Mouse (Mus musculus) adrenal gland, adult 8-10 months (tissue): ENCODE results near the gene Kcnj9. TPM values are rescaled to one million over a fixed set of nuclear protein-coding genes. Genes with fewer than 3 reads are reported as not detected.

Source experiments
- DNase-seq: peaks from one replicate; pipeline ENCODE4 v3.0.0; 2022
- total RNA-seq, 4 experiments: library from RNA; stranded (reverse); gene quantifications; 2 replicates each; pipeline ENCODE4 v1.2.4; 2022

Kcnj9 gene
- total RNA-seq, 4 experiments from 2014 or later = 0.10 to 0.95 (median 0.48) TPM

DNA sequence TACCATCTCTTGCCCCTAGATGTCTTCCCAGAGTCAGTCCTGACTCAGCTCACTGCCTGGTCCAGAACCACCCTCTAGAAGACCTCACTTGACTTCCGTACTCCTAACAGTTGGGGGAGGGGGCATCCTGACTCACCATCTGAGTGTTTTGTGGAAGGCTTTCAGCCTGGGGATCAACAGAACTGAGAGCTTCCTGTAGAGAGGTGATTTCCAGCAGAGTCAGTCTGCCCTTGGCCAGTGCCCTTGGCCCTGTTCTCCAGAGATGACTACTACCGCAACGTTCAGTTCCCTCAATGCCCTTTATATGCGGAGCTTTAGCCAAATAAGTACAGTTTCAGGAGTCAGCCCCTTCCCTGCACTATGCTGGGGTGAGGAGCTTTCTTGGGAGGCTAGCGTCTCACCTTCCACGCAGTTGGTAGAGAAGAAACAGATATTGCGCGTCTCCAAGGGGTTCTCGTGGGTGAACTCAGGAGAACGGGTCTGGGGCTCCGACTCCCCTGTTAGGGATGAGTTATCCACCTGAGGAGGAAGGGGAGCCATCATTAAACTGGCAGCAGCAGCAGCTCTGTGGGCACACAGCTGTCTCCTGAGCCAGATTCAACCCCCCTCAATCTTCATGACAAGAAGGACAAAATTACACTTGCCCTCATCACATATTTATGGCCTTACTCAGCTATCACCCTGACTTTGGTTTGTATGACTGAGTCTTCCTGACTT, 40.1 kb downstream of the Kcnj9 start:
- DNase-seq = peak; percentile 75

DNA sequence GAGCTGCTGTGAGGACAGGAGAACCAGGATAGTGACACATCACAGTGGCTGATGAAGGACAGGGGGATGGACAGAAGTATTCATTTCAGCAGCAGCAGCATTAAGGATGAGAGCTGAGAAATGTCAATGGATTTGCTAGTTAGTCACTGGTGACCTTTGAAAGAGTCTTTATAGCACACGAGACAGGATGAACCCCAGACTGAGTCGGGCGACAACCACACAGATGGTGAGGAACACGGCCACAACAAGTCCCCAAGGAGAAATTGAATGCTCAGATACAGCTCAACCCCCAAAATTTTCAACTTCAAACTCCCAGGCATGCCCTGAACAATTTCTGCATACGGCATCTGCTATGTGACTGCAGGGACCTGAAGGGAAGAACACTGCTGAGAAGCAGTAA, 42.4 kb downstream of the Kcnj9 start:
- DNase-seq = no peak

DNA sequence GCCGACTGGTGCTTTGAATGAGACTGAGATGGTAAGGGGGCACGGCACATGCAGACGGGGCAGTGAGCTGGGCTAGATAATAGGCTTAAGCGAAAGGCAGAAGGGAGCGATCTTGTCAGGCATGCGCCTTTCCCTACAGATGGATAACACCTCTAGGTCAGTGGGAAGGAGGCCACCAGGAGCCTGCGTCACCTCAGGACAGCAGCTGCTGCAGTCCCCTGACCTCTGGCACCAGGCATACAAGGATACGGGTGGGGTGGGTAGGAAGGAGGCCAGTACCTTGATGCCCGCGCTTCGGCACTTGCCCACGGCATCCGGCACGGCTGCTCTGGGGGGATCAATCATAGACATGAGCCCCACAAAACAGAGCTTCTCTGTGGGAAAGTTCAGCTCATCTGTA, 44.9 kb downstream of the Kcnj9 start:
- DNase-seq = no peak

DNA sequence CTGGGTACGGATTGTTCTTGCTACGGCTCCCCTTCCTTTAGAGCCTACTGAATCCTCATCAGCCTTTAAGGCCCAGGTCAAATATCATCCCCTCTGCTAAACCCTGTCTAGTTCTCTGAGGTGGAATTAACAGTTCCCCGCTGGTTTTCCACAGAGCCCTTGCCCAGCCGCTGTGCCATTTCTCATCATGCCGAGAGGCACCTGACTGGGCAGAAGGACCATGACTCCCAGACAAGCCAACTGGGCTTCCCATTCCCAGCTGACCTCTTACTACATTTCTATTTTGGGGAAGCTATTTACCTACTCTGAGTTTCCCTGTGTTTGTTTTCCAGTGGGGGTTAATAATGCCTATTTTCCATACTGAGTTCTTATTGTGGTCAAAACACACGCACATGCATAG, 46.0 kb downstream of the Kcnj9 start:
- no peak for DNase-seq

DNA sequence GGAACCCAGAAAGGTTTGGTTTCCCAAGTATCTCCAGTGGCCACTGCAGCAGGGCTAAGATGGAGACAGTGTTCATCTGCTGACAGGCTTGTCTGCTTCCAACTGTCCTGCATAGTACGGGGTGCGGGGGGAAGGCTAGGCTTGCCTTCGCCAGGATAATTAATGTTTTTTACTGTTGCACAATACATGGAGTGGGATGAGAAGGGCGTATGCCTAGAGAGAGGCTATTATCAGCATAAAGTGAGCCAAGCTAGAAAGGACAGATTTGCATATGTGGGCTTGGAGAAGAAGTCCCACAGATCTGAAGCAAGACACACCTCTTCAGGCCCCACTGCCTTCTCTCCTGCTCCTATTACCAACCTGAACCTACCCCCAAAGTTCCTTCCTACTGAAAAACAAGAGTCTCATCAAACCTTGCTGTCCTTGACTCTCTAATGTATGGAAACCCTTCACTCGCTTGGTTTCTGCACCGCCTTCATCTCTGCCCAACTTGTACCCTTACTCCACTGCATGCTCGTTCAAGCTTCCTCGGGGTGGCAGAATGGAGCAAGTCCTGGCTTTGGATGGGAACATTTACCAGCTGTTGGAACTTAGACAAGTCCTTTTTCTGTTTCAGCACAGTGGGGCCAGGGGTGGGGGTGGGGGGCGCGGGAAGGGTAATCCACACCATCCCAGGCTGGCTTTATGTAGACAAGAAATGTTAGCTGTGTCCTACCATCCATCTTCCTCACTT, 47.4 kb downstream of the Kcnj9 start:
- DNase-seq = peak; percentile 62

DNA sequence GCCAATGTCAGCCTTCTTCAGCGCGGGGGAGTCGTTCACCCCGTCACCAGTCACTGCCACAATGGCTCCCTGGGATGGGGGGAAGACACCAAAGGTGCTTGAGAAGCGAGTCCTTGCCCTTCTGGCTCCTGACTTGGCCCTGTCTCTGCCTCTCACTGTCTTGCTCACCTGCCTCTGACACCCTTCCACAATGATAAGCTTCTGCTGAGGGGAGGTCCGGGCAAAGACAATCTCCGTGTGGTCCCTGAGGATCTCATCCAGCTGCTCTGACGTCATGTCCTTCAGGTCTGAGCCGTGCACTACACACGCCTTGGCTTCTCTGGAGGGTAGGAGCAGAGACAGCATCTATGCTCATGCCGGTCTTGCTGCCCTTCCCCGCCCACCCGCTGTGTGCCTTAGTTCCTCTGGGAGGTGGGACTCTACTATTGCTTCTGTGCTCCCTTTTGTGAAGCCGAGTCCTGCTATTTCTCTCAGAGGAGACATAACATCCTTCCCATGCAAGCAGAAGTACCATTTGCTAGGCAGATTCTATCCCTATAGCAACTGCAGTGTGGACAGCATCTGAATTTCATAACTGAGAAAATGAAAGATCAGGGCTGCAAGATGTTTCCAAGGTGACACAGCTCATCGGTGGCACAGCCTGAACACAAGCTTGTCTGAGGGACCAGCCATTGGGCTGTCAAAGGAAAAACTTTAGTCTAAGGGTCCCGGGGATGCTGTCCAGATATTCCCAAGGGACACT, 49.2 kb downstream of the Kcnj9 start:
- no peak for DNase-seq

DNA sequence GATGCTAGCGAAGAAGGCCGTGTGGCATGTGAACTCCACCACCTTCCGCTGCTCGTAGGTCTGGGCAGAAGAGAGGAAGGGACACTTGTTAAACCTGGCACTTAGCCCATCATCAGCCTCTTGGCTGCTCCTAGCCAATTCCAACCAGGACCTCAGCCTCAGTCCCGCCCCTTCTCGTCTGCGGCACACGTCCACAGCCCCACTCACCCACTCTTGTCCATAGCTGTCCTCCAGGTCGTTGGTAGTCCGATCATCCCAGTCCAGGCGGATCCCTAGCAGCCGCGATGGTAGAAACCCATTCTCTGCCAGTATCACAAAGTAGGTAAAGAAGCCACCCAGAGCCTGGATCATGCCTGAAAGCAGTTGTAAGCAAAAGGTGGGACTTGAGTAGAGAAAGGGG, 50.8 kb downstream of the Kcnj9 start:
- DNase-seq = no peak

DNA sequence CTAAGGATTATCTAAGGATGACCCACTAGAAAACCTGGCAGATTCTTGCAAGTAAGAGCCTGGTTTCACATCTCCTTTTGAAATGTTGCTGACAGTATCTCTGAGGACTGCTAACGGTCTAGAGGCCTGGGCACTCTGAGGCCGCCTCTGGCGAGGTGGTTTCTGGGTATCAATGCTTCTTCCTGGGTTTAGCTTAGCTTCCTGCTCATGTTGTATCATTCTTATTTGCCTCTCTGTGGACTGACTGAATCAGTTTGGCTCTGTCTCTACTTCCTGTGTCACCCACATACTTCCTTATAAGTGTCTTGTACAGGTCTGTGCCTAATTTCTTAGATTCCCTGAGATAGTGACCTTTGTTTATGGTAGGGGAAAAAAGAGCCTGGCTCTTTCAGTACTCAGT, 51.9 kb downstream of the Kcnj9 start:
- DNase-seq = no peak

DNA sequence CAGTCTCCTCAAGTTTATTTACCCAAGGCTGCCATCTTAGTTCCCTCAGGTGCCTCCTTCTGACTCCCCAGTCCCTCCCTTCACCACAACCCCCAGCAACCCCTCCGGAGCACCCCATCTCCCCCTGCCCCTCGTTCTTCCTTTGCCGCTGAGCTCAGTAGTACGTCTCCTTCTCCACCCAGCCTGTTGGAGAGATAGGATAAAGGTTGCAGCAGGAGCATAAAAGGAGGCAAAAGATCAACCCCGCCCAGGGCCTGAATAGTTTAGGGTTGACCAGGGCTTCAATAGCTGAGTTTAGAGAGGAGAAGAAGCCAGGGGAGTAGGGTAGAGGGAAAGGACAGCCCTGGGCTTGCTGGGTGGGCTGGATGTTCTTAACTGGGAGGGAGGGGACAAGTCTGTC, 54.6 kb downstream of the Kcnj9 start:
- DNase-seq = no peak

DNA sequence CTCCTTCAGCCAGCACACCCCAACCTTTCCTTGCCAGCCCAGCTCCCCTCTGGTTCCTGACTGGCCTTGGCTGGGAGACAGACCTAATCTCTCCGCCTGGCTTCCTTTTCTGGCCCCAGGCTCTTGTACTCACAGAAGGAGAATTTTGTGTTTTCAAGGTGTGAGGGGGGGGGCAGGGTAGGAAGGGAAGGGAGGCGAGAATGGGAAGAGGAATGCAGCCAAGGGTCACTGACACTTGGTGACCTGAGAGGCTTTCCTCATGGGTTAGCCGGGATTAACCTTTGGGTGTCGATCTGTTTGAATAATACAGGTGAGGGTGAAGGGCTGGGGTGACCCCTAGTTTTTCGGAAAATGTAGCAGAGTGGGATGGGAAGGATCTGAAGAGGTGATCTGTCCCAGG, 55.0 kb downstream of the Kcnj9 start:
- DNase-seq = no peak

DNA sequence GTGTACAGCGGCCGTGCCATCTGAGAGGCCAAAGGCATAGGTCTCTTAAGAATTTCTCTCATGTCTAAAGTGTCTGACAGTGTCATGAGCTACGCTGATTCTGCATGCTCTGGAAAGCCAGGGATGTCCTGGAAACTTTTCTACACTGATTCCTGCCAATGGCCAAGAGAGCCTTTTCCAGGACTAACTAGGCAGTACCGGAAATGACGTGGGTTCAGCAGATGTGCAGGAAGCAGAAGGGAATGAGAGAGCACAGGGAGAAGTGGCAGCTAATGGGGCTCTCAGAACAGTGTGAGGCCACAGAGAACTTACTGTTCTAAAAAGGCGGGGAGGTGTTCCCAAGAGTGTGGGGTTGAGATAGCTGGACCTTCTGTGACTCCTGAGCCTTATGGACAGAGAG, 55.7 kb downstream of the Kcnj9 start:
- DNase-seq = no peak

DNA sequence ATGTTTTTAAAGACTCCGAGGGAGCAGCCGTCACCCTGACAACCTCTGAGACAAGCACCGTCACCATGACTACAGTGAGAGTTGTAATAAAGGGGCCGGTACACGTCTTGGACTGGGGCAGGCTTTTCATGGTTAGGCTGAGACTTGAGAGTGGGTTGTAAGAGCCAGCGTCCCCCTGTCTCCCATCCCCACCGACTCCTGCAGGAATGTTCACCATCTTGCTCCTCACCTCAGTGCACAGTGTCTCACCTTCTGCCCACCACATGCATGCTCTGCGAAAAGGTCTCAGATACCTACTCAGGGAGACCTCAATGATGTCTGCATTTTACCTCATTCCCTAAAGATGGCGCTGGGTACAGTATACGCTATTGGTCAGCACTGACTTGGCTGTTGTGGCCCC, 57.4 kb downstream of the Kcnj9 start:
- no peak for DNase-seq

DNA sequence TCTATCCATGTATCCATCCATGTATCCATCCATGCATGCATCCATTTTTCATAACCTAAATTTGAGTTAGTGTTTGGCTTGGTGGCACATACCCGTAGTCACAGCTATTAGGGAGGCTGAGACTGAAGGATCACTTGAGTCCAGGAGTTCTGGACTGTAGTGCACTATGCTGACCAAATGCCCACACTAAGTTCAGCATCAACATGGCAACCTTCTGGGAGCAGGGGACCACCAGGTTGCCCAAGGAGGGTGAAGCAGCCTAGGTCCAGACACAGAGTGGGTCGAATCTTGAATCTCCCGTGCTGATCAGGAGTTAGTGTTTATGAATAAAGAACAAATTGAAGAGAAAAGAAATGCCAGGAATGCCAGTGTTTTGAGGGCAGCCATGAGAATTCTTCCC, 57.9 kb downstream of the Kcnj9 start:
- DNase-seq = no peak

Other genes with a start within 250 kb of the Kcnj9 start
- gene Copa, start 246.8 kb downstream of the Kcnj9 start, total RNA-seq = 100 to 1,000 TPM; 180 to 214 (median 195) TPM
- 100 to 1,000 TPM; 110 to 135 (median 124) TPM for gene Ncstn, start 246.5 kb downstream of the Kcnj9 start, total RNA-seq
- 100 to 1,000 TPM in 3 of 4 experiments, 10 to 100 TPM in 1; 99.8 to 153 (median 120) TPM for gene Pex19, start 202.6 kb downstream of the Kcnj9 start, total RNA-seq
- 100 to 1,000 TPM; 141 to 189 (median 156) TPM for gene Dcaf8, start 181.2 kb downstream of the Kcnj9 start, total RNA-seq
- gene Pea15a, start 122.5 kb downstream of the Kcnj9 start, total RNA-seq = 10 to 100 TPM; 48.4 to 89.7 (median 63.1) TPM
- gene Casq1, start 109.5 kb downstream of the Kcnj9 start, total RNA-seq = under 1 TPM in 3 of 4 experiments, not detected in 1; 0.21 to 0.30 (median 0.29) TPM
- 1 to 10 TPM in 2 of 4 experiments, under 1 TPM in 2; 0.12 to 1.1 (median 0.76) TPM for gene Atp1a4, start 70.9 kb downstream of the Kcnj9 start, total RNA-seq
- 10 to 100 TPM; 32.7 to 37.0 (median 35.8) TPM for gene Igsf8, start 67.7 kb downstream of the Kcnj9 start, total RNA-seq
- 100 to 1,000 TPM in 1 of 4 experiments, 10 to 100 TPM in 3; 34.9 to 107 (median 92.5) TPM for gene Atp1a2, start 31.3 kb downstream of the Kcnj9 start, total RNA-seq
- gene Kcnj10, start 11.9 kb upstream of the Kcnj9 start, total RNA-seq = 1 to 10 TPM; 1.0 to 2.6 (median 1.7) TPM
- gene Pigm, start 47.2 kb upstream of the Kcnj9 start, total RNA-seq = 10 to 100 TPM; 11.1 to 13.2 (median 11.8) TPM
- gene Slamf9, start 146.0 kb upstream of the Kcnj9 start, total RNA-seq = 10 to 100 TPM in 1 of 4 experiments, 1 to 10 TPM in 3; 5.2 to 11.3 (median 6.2) TPM
- gene Igsf9, start 152.5 kb upstream of the Kcnj9 start, total RNA-seq = 1 to 10 TPM; 1.5 to 6.6 (median 3.6) TPM
- gene Tagln2, start 170.7 kb upstream of the Kcnj9 start, total RNA-seq = 10 to 100 TPM; 68.5 to 90.2 (median 77.9) TPM
- gene Cfap45, start 191.5 kb upstream of the Kcnj9 start, total RNA-seq = under 1 TPM; 0.17 to 0.62 (median 0.36) TPM
- gene Vsig8, start 226.6 kb upstream of the Kcnj9 start, total RNA-seq = 1 to 10 TPM in 1 of 4 experiments, under 1 TPM in 2, not detected in 1; 0.38 to 1.1 (median 0.43) TPM